Mouse (Mus musculus): ENCODE data around the gene Alox5ap.

Alox5ap gene

GRCm38 (mm10) chr5:149261449-149261848 is 3.1 kb upstream of the Alox5ap start:
- no peak for DNase-seq

GRCm38 (mm10) chr5:149261866-149262265 is 2.7 kb upstream of the Alox5ap start:
- peak; percentile 67 for DNase-seq

- DNase-seq = no peak
These were observed 312 bp downstream of the Alox5ap start for GRCm38 (mm10) chr5:149264878-149265279.

GRCm38 (mm10) chr5:149266761-149267221 is 2.2 kb downstream of the Alox5ap start:
- DNase-seq = no peak

- no peak for DNase-seq
These were observed 2.9 kb downstream of the Alox5ap start for GRCm38 (mm10) chr5:149267493-149267892.

- no peak for DNase-seq
These were observed 6.7 kb downstream of the Alox5ap start for GRCm38 (mm10) chr5:149271291-149271690.

GRCm38 (mm10) chr5:149272535-149272934 is 8.0 kb downstream of the Alox5ap start:
- peak; percentile 36 for DNase-seq

GRCm38 (mm10) chr5:149274390-149275104 is 10.0 kb downstream of the Alox5ap start:
- DNase-seq = peak; percentile 74

GRCm38 (mm10) chr5:149275105-149275494 is 10.5 kb downstream of the Alox5ap start:
- no peak for DNase-seq

GRCm38 (mm10) chr5:149277529-149277928 is 13.0 kb downstream of the Alox5ap start:
- no peak for DNase-seq

GRCm38 (mm10) chr5:149279273-149279844 is 14.8 kb downstream of the Alox5ap start:
- DNase-seq = no peak

- peak; percentile 41 for DNase-seq
These were observed 18.4 kb downstream of the Alox5ap start for GRCm38 (mm10) chr5:149283009-149283408.

GRCm38 (mm10) chr5:149283821-149284220 is 19.3 kb downstream of the Alox5ap start:
- DNase-seq = no peak

- DNase-seq = no peak
These were observed 21.5 kb downstream of the Alox5ap start for GRCm38 (mm10) chr5:149286021-149286420.

GRCm38 (mm10) chr5:149287148-149288038 is 22.8 kb downstream of the Alox5ap start:
- no peak for DNase-seq

GRCm38 (mm10) chr5:149291266-149291665 is 26.7 kb downstream of the Alox5ap start:
- DNase-seq = no peak

GRCm38 (mm10) chr5:149293071-149293470 is 28.5 kb downstream of the Alox5ap start:
- no peak for DNase-seq

GRCm38 (mm10) chr5:149296808-149297207 is 32.2 kb downstream of the Alox5ap start:
- DNase-seq = no peak

- no peak for DNase-seq
These were observed 32.9 kb downstream of the Alox5ap start for GRCm38 (mm10) chr5:149297464-149297863.

- no peak for DNase-seq
These were observed 33.7 kb downstream of the Alox5ap start for GRCm38 (mm10) chr5:149298234-149298633.

- DNase-seq = no peak
These were observed 48.5 kb downstream of the Alox5ap start for GRCm38 (mm10) chr5:149312884-149313652.

GRCm38 (mm10) chr5:149314514-149315081 is 50.0 kb downstream of the Alox5ap start:
- no peak for DNase-seq

Measured in liver (tissue).